Mouse (Mus musculus): Measurements from ENCODE around the gene Hyal1. TPM values are rescaled to one million over a fixed set of nuclear protein-coding genes. Genes with fewer than 3 reads are reported as not detected.

Gene Hyal1
- polyA plus RNA-seq, 1 experiment, result 3.3 TPM

DNA sequence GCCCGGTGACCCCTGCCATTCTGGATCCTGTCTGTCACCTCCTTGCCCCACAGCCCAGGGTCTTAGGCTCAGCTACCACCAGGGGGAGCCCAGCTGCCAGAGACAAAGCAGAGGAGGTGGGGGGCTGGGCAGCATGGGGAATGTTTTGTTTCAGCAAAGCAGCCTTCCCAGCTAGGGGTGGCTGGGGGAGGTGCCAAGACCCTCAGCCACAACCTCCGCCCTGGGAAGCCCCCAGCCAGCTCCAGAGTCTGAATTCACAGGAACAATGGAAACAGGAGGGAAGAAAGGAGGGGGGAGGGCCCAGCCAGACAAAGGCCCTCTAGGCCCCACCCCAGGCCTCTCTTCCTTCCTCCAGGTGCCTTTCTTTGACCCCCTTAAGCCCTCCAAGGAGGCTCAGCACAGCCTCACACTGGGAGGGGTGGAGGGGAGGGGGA lies 50.1 kb downstream of the Hyal1 start:
- no peak overlapping the region for H3ac ChIP-seq (ENCODE audit: control insufficient read depth, insufficient read length)
- peaks cover 7% of the 10 kb centered on the region for H3K36me3 ChIP-seq (ENCODE audit: control insufficient read depth, insufficient read depth)
- no peaks in the 10 kb centered on the region for H3K27me3 ChIP-seq (ENCODE audit: control insufficient read depth, insufficient read depth, insufficient read length)
- TF ChIP-seq POLR2A (IDR thresholded peaks at IDR 0.05; ENCODE audit: insufficient read length, low read depth) (no peak), POLR2AphosphoS2 (IDR thresholded peaks at IDR 0.05; ENCODE audit: insufficient read length, low read depth) (no peak), E2F4 (IDR thresholded peaks at IDR 0.05; ENCODE audit: insufficient read depth) (no peak), MYOG (IDR thresholded peaks at IDR 0.05; ENCODE audit: control insufficient read depth in 1 of 3, insufficient read depth in 1 of 3, insufficient read length in 2 of 3, low read depth in 2 of 3) (no peak), SRF (IDR thresholded peaks at IDR 0.05; ENCODE audit: control insufficient read depth, insufficient read length, low read depth) (no peak), REST (IDR thresholded peaks at IDR 0.05; ENCODE audit: insufficient read depth, insufficient read length) (no peak), USF1 (IDR thresholded peaks at IDR 0.05; ENCODE audit: low read depth) (no peak), TCF3 (IDR thresholded peaks at IDR 0.05; ENCODE audit: insufficient read length, low read depth) (no peak), CEBPB (IDR thresholded peaks at IDR 0.05; ENCODE audit: insufficient read depth, poor library complexity, severe bottlenecking) (no peak), MYOD1 (IDR thresholded peaks at IDR 0.05; ENCODE audit: control insufficient read depth in 1 of 3, insufficient read length in 2 of 3, low read depth in 2 of 3) (no peak)
- peak overlapping the region; percentile 80 for H3K4me2 ChIP-seq (ENCODE audit: low read depth)
- H3K4me3 ChIP-seq, result no peak overlapping the region
- H3K79me2 ChIP-seq (ENCODE audit: control insufficient read depth, insufficient read depth), result peaks cover 90% of the 10 kb centered on the region

DNA sequence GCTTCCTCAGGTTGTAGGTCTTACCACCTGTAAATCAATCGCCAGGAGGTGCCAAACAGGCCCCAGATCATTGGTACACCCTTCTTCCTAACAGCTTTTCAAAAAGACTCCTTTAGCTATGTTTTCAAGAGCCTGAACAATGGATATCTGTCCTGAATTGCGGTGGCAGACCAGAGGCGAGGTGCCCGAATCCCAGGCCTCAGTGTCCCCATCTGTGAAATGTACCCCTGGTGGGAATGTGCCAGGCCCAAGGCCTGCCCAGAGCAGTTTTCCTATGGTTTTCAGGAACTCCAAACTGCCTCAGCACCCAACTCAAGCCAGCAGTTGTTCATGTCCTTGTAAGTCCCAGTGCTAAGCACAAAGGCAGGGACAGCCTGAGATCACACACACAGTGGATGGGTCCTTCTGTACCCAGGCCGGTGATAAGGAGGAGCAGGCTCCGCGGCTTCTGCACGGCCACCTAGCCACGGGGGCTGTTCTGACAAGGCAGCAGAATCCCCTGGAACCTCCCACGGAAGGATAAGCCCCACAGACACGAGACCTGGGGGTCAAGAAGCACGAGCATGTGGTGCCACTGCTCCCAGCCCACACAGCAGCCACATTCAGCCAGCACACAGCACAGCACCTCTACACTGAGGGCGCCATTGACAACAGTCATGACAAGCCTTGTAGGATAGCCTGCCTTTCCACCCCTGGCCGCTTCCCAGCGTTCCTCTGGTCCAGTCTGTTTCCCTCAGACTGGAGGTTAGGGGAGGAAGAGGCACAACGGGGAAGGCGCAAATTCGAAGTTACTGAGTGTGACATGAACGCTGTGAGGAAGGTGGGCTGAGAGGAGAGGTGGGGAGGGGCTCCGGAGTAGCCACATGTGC lies 50.9 kb downstream of the Hyal1 start:
- Histone ChIP-seq H3ac (ENCODE audit: control insufficient read depth, insufficient read length) (no peak overlapping the region), H3K4me3 (no peak overlapping the region), H3K79me2 (ENCODE audit: control insufficient read depth, insufficient read depth) (peaks cover 91% of the 10 kb centered on the region), H3K36me3 (ENCODE audit: control insufficient read depth, insufficient read depth) (peaks cover 7% of the 10 kb centered on the region), H3K4me2 (ENCODE audit: low read depth) (peak overlapping the region; percentile 80), H3K27me3 (ENCODE audit: control insufficient read depth, insufficient read depth, insufficient read length) (no peaks in the 10 kb centered on the region)
- TF ChIP-seq E2F4 (IDR thresholded peaks at IDR 0.05; ENCODE audit: insufficient read depth), result no peak
- TF ChIP-seq MYOD1 (IDR thresholded peaks at IDR 0.05; ENCODE audit: control insufficient read depth in 1 of 3, insufficient read length in 2 of 3, low read depth in 2 of 3), result peak in 1 of 3 experiments; percentile 21

DNA sequence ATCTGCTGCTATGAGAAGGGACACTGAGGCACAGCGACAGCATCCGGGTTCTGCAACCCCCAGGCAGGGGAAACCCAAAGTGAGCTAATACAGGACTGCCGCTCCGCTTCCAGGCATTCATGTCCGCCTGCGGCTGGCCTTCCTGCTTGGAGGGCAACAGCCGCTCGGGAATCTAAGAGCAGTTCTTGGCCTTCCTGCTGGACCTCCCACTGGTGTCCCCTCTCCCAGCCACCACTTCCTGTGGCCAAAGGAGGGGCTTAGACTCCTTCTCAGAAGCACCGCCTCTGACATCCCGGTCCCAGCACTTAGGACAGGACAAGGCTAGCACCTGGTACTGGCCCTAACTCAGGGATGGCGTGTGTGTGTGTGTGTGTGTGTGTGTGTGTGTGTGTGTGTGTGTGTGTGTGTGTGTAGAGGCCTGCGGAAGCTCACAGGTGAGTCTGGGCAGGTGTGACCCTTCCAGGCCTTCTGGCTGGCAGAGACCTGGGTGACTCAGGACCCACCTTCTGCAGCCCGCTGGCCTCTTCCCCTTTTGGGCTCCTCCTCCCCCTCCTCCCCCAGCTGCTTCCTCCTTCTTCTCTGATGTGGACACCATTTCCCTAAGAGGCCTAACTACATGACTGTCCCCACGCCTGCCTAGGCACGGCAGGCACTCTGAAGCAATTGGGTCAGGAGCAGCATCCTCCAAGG lies 52.1 kb downstream of the Hyal1 start:
- Histone ChIP-seq H3ac (ENCODE audit: control insufficient read depth, insufficient read length) (no peak overlapping the region), H3K4me3 (no peak overlapping the region), H3K4me2 (ENCODE audit: low read depth) (no peak overlapping the region), H3K79me2 (ENCODE audit: control insufficient read depth, insufficient read depth) (peaks cover 91% of the 10 kb centered on the region), H3K36me3 (ENCODE audit: control insufficient read depth, insufficient read depth) (no peaks in the 10 kb centered on the region), H3K27me3 (ENCODE audit: control insufficient read depth, insufficient read depth, insufficient read length) (no peaks in the 10 kb centered on the region)
- no peak for TF ChIP-seq REST (IDR thresholded peaks at IDR 0.05; ENCODE audit: insufficient read depth, insufficient read length)
- no peak for TF ChIP-seq MYOD1 (IDR thresholded peaks at IDR 0.05; ENCODE audit: control insufficient read depth in 1 of 3, insufficient read length in 2 of 3, low read depth in 2 of 3)
- TF ChIP-seq TCF12 (IDR thresholded peaks at IDR 0.05; ENCODE audit: insufficient read depth, poor library complexity, severe bottlenecking), result no peak
- TF ChIP-seq E2F4 (IDR thresholded peaks at IDR 0.05; ENCODE audit: insufficient read depth), result no peak
- no peak for TF ChIP-seq MAX (IDR thresholded peaks at IDR 0.05; ENCODE audit: low read depth)
- TF ChIP-seq TCF3 (IDR thresholded peaks at IDR 0.05; ENCODE audit: insufficient read length, low read depth), result no peak
- TF ChIP-seq CEBPB (IDR thresholded peaks at IDR 0.05; ENCODE audit: insufficient read depth, poor library complexity, severe bottlenecking), result no peak
- TF ChIP-seq POLR2A (IDR thresholded peaks at IDR 0.05; ENCODE audit: insufficient read length, low read depth), result no peak
- no peak for TF ChIP-seq USF1 (IDR thresholded peaks at IDR 0.05; ENCODE audit: low read depth)
- TF ChIP-seq SRF (IDR thresholded peaks at IDR 0.05; ENCODE audit: control insufficient read depth, insufficient read length, low read depth), result no peak

DNA sequence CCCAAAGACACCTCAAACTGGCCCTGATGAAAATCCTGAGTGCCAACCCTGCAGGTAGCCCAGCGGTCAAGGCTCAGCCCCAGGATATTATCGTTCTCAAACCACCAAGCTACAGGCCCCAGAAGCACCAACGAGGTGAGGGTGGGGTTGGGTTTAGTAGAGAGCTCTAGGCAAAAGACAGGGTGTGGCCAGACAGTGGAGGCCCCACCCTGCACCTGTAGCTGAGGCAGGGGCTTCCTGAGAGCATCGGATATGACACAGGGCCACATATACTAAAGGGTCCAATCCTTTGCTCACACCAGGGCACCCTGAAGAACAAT lies 52.6 kb downstream of the Hyal1 start:
- peaks cover 91% of the 10 kb centered on the region for H3K79me2 ChIP-seq (ENCODE audit: control insufficient read depth, insufficient read depth)
- no peak overlapping the region for H3K4me3 ChIP-seq
- H3ac ChIP-seq (ENCODE audit: control insufficient read depth, insufficient read length), result no peak overlapping the region
- H3K27me3 ChIP-seq (ENCODE audit: control insufficient read depth, insufficient read depth, insufficient read length), result no peaks in the 10 kb centered on the region
- no peak overlapping the region for H3K4me2 ChIP-seq (ENCODE audit: low read depth)
- TF ChIP-seq CEBPB (IDR thresholded peaks at IDR 0.05; ENCODE audit: insufficient read depth, poor library complexity, severe bottlenecking) (no peak), MYOG (IDR thresholded peaks at IDR 0.05; ENCODE audit: control insufficient read depth in 1 of 3, insufficient read depth in 1 of 3, insufficient read length in 2 of 3, low read depth in 2 of 3) (no peak), POLR2AphosphoS2 (IDR thresholded peaks at IDR 0.05; ENCODE audit: insufficient read length, low read depth) (no peak), TCF12 (IDR thresholded peaks at IDR 0.05; ENCODE audit: insufficient read depth, poor library complexity, severe bottlenecking) (no peak), REST (IDR thresholded peaks at IDR 0.05; ENCODE audit: insufficient read depth, insufficient read length) (no peak), TCF3 (IDR thresholded peaks at IDR 0.05; ENCODE audit: insufficient read length, low read depth) (no peak), E2F4 (IDR thresholded peaks at IDR 0.05; ENCODE audit: insufficient read depth) (no peak), SRF (IDR thresholded peaks at IDR 0.05; ENCODE audit: control insufficient read depth, insufficient read length, low read depth) (no peak), POLR2A (IDR thresholded peaks at IDR 0.05; ENCODE audit: insufficient read length, low read depth) (no peak), USF1 (IDR thresholded peaks at IDR 0.05; ENCODE audit: low read depth) (no peak), MAX (IDR thresholded peaks at IDR 0.05; ENCODE audit: low read depth) (no peak), MYOD1 (IDR thresholded peaks at IDR 0.05; ENCODE audit: control insufficient read depth in 1 of 3, insufficient read length in 2 of 3, low read depth in 2 of 3) (no peak)
- H3K36me3 ChIP-seq (ENCODE audit: control insufficient read depth, insufficient read depth), result no peaks in the 10 kb centered on the region
